In genomic region chr8:106127882-106128410, GRCm38 (mm10) we compare ENCODE assay signal across 13 mouse cellular contexts. TPM values are rescaled to one million over a fixed set of nuclear protein-coding genes. Genes with fewer than 3 reads are reported as not detected.
"Had no signal": no experiment of that assay in that cellular context is flagged by ENCODE, and none has a peak within 500 bp of the region (broad histone marks: within the 10 kb centered on the region; RNA-seq: fewer than 3 reads in every experiment).

No protein-coding gene starts in this region.

- H3K4me1 ChIP-seq: limb, embryonic 10.5 days; midbrain, embryonic 13.5 days had no signal

- H3K27ac ChIP-seq: left cerebral cortex, adult 2 months; limb, embryonic 10.5 days; liver, embryonic 15.5 days; midbrain, embryonic 13.5 days; stomach, postnatal 0 days had no signal

- H3K27me3 ChIP-seq: liver, embryonic 15.5 days had no signal

- DNase-seq: kidney, adult 9 months; kidney, postnatal 10 days; lung, adult 2 months; lung, postnatal 36 days; right cerebral cortex, postnatal 14 days; thymus, postnatal 25 days had no signal

- H3K4me3 ChIP-seq: left cerebral cortex, adult 2 months; limb, embryonic 10.5 days; liver, embryonic 15.5 days; midbrain, embryonic 13.5 days had no signal

RNA-seq across cellular contexts. Expression of gene Esrp2, which starts 8.8 kb away (rescaled TPM):
- total RNA-seq: megakaryocyte progenitor cell, adult 5-6 weeks had no signal
- polyA plus RNA-seq: neural tube, embryonic 14.5 days had no signal
